24 mouse cellular contexts compared by ENCODE assay signal in genomic region chr1:52524663-52525062, GRCm38 (mm10). TPM values are rescaled to one million over a fixed set of nuclear protein-coding genes. Genes with fewer than 3 reads are reported as not detected.
DNase-seq lines count a peak whose midpoint lies in the region; ATAC-seq and TF ChIP-seq lines count a peak whose summit lies in the region.
"Had no signal": no experiment of that assay in that cellular context is flagged by ENCODE, and none has a peak within 500 bp of the region (broad histone marks: within the 10 kb centered on the region; RNA-seq: fewer than 3 reads in every experiment).

No protein-coding gene starts in this region.

- WGBS in forebrain, embryonic 11.5 days = 78% methylated on average over 5 of the region's 5 CpGs
- WGBS in forebrain, postnatal 0 days = 62% methylated on average over 5 of the region's 5 CpGs
- WGBS in neural tube, embryonic 14.5 days = 52% methylated on average over 5 of the region's 5 CpGs
- 51% methylated on average over 5 of the region's 5 CpGs for WGBS in neural tube, embryonic 15.5 days
- 59% methylated on average over 5 of the region's 5 CpGs for WGBS in forebrain, embryonic 16.5 days

- no peak overlapping the region for H3K4me2 ChIP-seq in forebrain, embryonic 11.5 days (ENCODE audit: low read depth, low read length, severe bottlenecking)
- H3K4me2 ChIP-seq in forebrain, postnatal 0 days (ENCODE audit: low read depth) = no peak overlapping the region
- H3K4me2 ChIP-seq in neural tube, embryonic 14.5 days (ENCODE audit: low read depth, low read length) = no peak overlapping the region
- H3K4me2 ChIP-seq in neural tube, embryonic 15.5 days = no peak overlapping the region
- no peak overlapping the region for H3K4me2 ChIP-seq in forebrain, embryonic 16.5 days (ENCODE audit: low read length)
- H3K4me2 ChIP-seq: embryonic facial prominence, embryonic 12.5 days; embryonic facial prominence, embryonic 15.5 days; heart, embryonic 12.5 days; heart, embryonic 15.5 days; hindbrain, embryonic 12.5 days; hindbrain, embryonic 15.5 days had no signal

- H3K36me3 ChIP-seq in forebrain, embryonic 11.5 days (ENCODE audit: control insufficient read depth, insufficient read depth, low read length) = no peaks in the 10 kb centered on the region
- H3K36me3 ChIP-seq in forebrain, postnatal 0 days (ENCODE audit: insufficient read depth) = no peaks in the 10 kb centered on the region
- no peaks in the 10 kb centered on the region for H3K36me3 ChIP-seq in neural tube, embryonic 14.5 days (ENCODE audit: control insufficient read depth, insufficient read depth, low read length)
- H3K36me3 ChIP-seq in neural tube, embryonic 15.5 days = no peaks in the 10 kb centered on the region
- H3K36me3 ChIP-seq in forebrain, embryonic 16.5 days (ENCODE audit: control insufficient read depth, insufficient read depth) = no peaks in the 10 kb centered on the region
- H3K36me3 ChIP-seq: embryonic facial prominence, embryonic 12.5 days; embryonic facial prominence, embryonic 15.5 days; heart, embryonic 12.5 days; heart, embryonic 15.5 days; hindbrain, embryonic 12.5 days; hindbrain, embryonic 15.5 days had no signal

- no peak overlapping the region for H3K4me3 ChIP-seq in forebrain, embryonic 11.5 days (ENCODE audit: low read depth, low read length)
- H3K4me3 ChIP-seq in forebrain, postnatal 0 days (ENCODE audit: low read depth, low read length) = no peak overlapping the region
- H3K4me3 ChIP-seq in neural tube, embryonic 14.5 days (ENCODE audit: low read depth, low read length) = no peak overlapping the region
- no peak overlapping the region for H3K4me3 ChIP-seq in neural tube, embryonic 15.5 days (replicated peaks)
- H3K4me3 ChIP-seq in forebrain, embryonic 16.5 days (replicated peaks; ENCODE audit: low read length) = no peak overlapping the region
- H3K4me3 ChIP-seq: embryonic facial prominence, embryonic 12.5 days; embryonic facial prominence, embryonic 15.5 days; heart, embryonic 12.5 days; heart, embryonic 15.5 days; hindbrain, embryonic 12.5 days; hindbrain, embryonic 15.5 days had no signal

- H3K4me1 ChIP-seq in forebrain, embryonic 11.5 days (replicated peaks; ENCODE audit: control insufficient read depth, insufficient read depth, low read length) = no peaks in the 10 kb centered on the region
- H3K4me1 ChIP-seq in forebrain, postnatal 0 days (ENCODE audit: insufficient read depth) = peaks cover 3% of the 10 kb centered on the region; the same call in 1 of the 2 replicates
- 0 out of 2 replicates have a peak, but pooled peaks cover 2% of the 10 kb centered on the region for H3K4me1 ChIP-seq in neural tube, embryonic 14.5 days (ENCODE audit: control insufficient read depth, insufficient read depth, low read length)
- no peaks in the 10 kb centered on the region for H3K4me1 ChIP-seq in neural tube, embryonic 15.5 days
- peaks cover 22% of the 10 kb centered on the region for H3K4me1 ChIP-seq in forebrain, embryonic 16.5 days (replicated peaks; ENCODE audit: control insufficient read depth, insufficient read depth, low read length)
- H3K4me1 ChIP-seq: embryonic facial prominence, embryonic 15.5 days; hindbrain, embryonic 12.5 days; hindbrain, embryonic 15.5 days had no signal

- H3K27me3 ChIP-seq in forebrain, embryonic 11.5 days (ENCODE audit: control insufficient read depth, insufficient read depth, low read length) = no peaks in the 10 kb centered on the region
- H3K27me3 ChIP-seq in forebrain, postnatal 0 days (ENCODE audit: insufficient read depth, low read length) = no peaks in the 10 kb centered on the region
- no peaks in the 10 kb centered on the region for H3K27me3 ChIP-seq in neural tube, embryonic 14.5 days (ENCODE audit: control insufficient read depth, insufficient read depth, low read length)
- H3K27me3 ChIP-seq in neural tube, embryonic 15.5 days (replicated peaks) = no peaks in the 10 kb centered on the region
- H3K27me3 ChIP-seq in forebrain, embryonic 16.5 days (replicated peaks; ENCODE audit: control insufficient read depth, insufficient read depth, low read length) = no peaks in the 10 kb centered on the region
- H3K27me3 ChIP-seq: CH12.LX; embryonic facial prominence, embryonic 15.5 days; heart, embryonic 12.5 days; heart, embryonic 15.5 days; hindbrain, embryonic 12.5 days; hindbrain, embryonic 15.5 days had no signal

- intact Hi-C loops in heart, postnatal 10 days (cut with DNase I) = no loop called here

- H3K9me3 ChIP-seq in forebrain, embryonic 11.5 days (ENCODE audit: control insufficient read depth, low read length) = no peaks in the 10 kb centered on the region
- H3K9me3 ChIP-seq in forebrain, postnatal 0 days (ENCODE audit: low read length) = no peaks in the 10 kb centered on the region
- no peaks in the 10 kb centered on the region for H3K9me3 ChIP-seq in neural tube, embryonic 14.5 days (ENCODE audit: control insufficient read depth, low read length)
- H3K9me3 ChIP-seq in neural tube, embryonic 15.5 days (replicated peaks) = no peaks in the 10 kb centered on the region
- no peaks in the 10 kb centered on the region for H3K9me3 ChIP-seq in forebrain, embryonic 16.5 days (ENCODE audit: control insufficient read depth, low read length)
- H3K9me3 ChIP-seq: embryonic facial prominence, embryonic 12.5 days; embryonic facial prominence, embryonic 15.5 days; heart, embryonic 12.5 days; heart, embryonic 15.5 days; hindbrain, embryonic 12.5 days; hindbrain, embryonic 15.5 days had no signal

- H3K9ac ChIP-seq in forebrain, embryonic 11.5 days (ENCODE audit: low read length) = no peak overlapping the region
- H3K9ac ChIP-seq in forebrain, postnatal 0 days = no peak overlapping the region
- H3K9ac ChIP-seq in neural tube, embryonic 14.5 days (replicated peaks; ENCODE audit: low read depth, low read length) = no peak overlapping the region
- no peak overlapping the region for H3K9ac ChIP-seq in neural tube, embryonic 15.5 days (replicated peaks)
- no peak overlapping the region for H3K9ac ChIP-seq in forebrain, embryonic 16.5 days (replicated peaks; ENCODE audit: low read depth, low read length)
- H3K9ac ChIP-seq: embryonic facial prominence, embryonic 12.5 days; embryonic facial prominence, embryonic 15.5 days; heart, embryonic 12.5 days; heart, embryonic 15.5 days; hindbrain, embryonic 12.5 days; hindbrain, embryonic 15.5 days had no signal

- DNase-seq in forebrain, embryonic 11.5 days (ENCODE audit: low spot score) = no peak
- DNase-seq in forebrain, postnatal 0 days = no peak
- DNase-seq in heart, adult 11 months = peak; percentile 64
- no peak for DNase-seq in heart, postnatal 10 days
- DNase-seq in cerebellum, postnatal 25 days = no peak
- DNase-seq: adrenal gland, postnatal 10 days; adrenal gland, postnatal 36 days; cerebellum, adult 18-20 months; cerebellum, adult 9-10 months; gastrocnemius, postnatal 10 days; gastrocnemius, postnatal 36 days; heart, postnatal 14 days; kidney, adult 2 months had no signal

- ATAC-seq in forebrain, embryonic 11.5 days (replicated peaks; ENCODE audit: low FRiP score) = 0 out of 2 replicates have a peak, but pooled peaks have one; percentile 30
- ATAC-seq in forebrain, postnatal 0 days = no peak
- 0 out of 2 replicates have a peak, but pooled peaks have one; percentile 36 for ATAC-seq in neural tube, embryonic 14.5 days (ENCODE audit: low read depth)
- ATAC-seq in neural tube, embryonic 15.5 days (ENCODE audit: low FRiP score) = no peak
- no peak for ATAC-seq in forebrain, embryonic 16.5 days
- ATAC-seq: intestine, postnatal 0 days had no signal

- TF ChIP-seq CTCF in forebrain, postnatal 0 days (IDR thresholded peaks at IDR 0.05; ENCODE audit: low read depth) = no peak

- H3K27ac ChIP-seq in forebrain, embryonic 11.5 days (ENCODE audit: low read depth, low read length) = no peak overlapping the region
- no peak overlapping the region for H3K27ac ChIP-seq in forebrain, postnatal 0 days (ENCODE audit: low read depth, low read length)
- H3K27ac ChIP-seq in neural tube, embryonic 14.5 days (ENCODE audit: low read depth, low read length) = no peak overlapping the region
- H3K27ac ChIP-seq in neural tube, embryonic 15.5 days (replicated peaks) = no peak overlapping the region
- H3K27ac ChIP-seq in forebrain, embryonic 16.5 days (ENCODE audit: low read length) = peak overlapping the region; percentile 14
- H3K27ac ChIP-seq: embryonic facial prominence, embryonic 12.5 days; embryonic facial prominence, embryonic 15.5 days; heart, embryonic 15.5 days; hindbrain, embryonic 12.5 days; hindbrain, embryonic 15.5 days had no signal

RNA-seq across cellular contexts. Expression of gene Nab1, which starts 24.2 kb away (rescaled TPM):
- 9.0 and 9.6 TPM in 2 replicates for polyA plus RNA-seq in forebrain, embryonic 11.5 days (2014; fragmentation: Nextera tagmentation; extraction: Ambion mirVana)
- total RNA-seq in forebrain, postnatal 0 days (2014; rRNA removed) = 23.0 and 30.5 TPM in 2 replicates
- polyA plus RNA-seq in forebrain, postnatal 0 days (2015; fragmentation: Nextera tagmentation; extraction: Ambion mirVana) = 4.6 and 9.5 TPM in 2 replicates
- total RNA-seq in heart, postnatal 10 days (2021) = 10 to 100 TPM; 30.9 to 33.3 TPM
- 8.1 and 10.4 TPM in 2 replicates for polyA plus RNA-seq in neural tube, embryonic 14.5 days (2014; fragmentation: Nextera tagmentation; extraction: Ambion mirVana)
- polyA plus RNA-seq in neural tube, embryonic 15.5 days (2015; fragmentation: Nextera tagmentation; extraction: Ambion mirVana) = 9.3 and 10.2 TPM in 2 replicates
- 11.8 and 13.0 TPM in 2 replicates for polyA plus RNA-seq in forebrain, embryonic 16.5 days (2015; fragmentation: Nextera tagmentation; extraction: Ambion mirVana)

Comparison
In these comparisons a context has a peak if more than half of its experiments do, and no peak if none do; other contexts are left out.
1. ATAC-seq: peak in forebrain, embryonic 11.5 days (single experiment) and neural tube, embryonic 14.5 days (single experiment); none in forebrain, postnatal 0 days (single experiment), neural tube, embryonic 15.5 days (single experiment) and forebrain, embryonic 16.5 days (single experiment).